Mouse (Mus musculus) erythroid progenitor cell, adult 5-6 weeks (primary cell): Measurements from ENCODE around the gene Nrgn. TPM values are rescaled to one million over a fixed set of nuclear protein-coding genes. Genes with fewer than 3 reads are reported as not detected.

ENCODE experiments used
- ATAC-seq: replicated peaks from 2 replicates; pipeline ENCODE4 v1.8.0; 2016; ENCODE audit warnings: moderate number of reproducible peaks, mild to moderate bottlenecking, moderate TSS enrichment, inconsistent platforms; ENCODE audit not compliant: poor library complexity, low FRiP score, severe bottlenecking
- total RNA-seq, 2 experiments: library from RNA; stranded (forward) in 1 of 2; stranded (reverse) in 1 of 2; fragments of 150-400 nt in 1 of 2; fragments of 186-747, 209-891 nt in 1 of 2; gene quantifications; 2 replicates each; pipeline versions ENCODE4 v1.2.3 to v1.2.4; 2015 to 2017; ENCODE audit warnings: low replicate concordance in 2 of 2

The Nrgn gene
- total RNA-seq (2015; ENCODE audit: low replicate concordance) (1.1 and 3.8 TPM in 2 replicates), total RNA-seq (2017; ENCODE audit: low replicate concordance) (2.3 TPM in 1 of 2 replicates, not detected in the other)

DNA sequence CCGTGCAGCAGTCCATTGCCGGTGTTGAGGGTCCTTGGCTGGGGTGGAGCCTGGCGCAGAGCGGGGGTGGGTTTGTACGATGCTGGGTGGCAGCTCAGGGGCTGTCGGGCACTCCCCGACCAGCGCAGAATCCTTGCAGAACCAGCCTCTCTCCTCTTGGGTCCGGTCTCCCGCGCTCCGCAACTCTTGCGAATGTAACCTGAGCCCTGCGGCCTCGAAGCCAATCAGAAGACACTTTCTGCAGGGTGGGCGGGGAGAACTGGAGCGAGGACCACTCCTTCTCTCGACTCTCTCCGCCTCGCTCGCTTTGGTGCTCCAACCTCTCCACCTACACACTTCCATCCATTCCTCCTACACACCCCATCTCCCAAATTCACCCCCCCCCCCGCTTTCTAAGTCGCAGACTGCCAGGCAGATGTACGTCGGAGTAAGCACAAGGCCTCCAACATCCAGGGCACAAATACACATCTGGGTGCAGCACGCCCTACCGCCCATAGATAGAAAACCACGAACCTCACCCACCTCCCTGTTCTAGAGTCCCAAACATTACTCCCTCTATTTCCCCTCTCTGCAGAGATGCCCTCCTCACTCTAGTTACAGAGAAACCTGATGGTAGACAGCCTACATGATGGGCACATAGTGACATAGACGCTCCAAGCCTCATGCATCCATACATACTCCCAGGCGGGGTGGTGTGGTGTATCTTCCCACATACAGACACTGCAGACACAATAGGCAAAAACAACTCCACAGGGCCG, at the start of gene Nrgn:
Nrgn (minus strand) TSS at position 369 of the 758 bp plus-strand sequence.
- peak; percentile 88 for ATAC-seq

DNA sequence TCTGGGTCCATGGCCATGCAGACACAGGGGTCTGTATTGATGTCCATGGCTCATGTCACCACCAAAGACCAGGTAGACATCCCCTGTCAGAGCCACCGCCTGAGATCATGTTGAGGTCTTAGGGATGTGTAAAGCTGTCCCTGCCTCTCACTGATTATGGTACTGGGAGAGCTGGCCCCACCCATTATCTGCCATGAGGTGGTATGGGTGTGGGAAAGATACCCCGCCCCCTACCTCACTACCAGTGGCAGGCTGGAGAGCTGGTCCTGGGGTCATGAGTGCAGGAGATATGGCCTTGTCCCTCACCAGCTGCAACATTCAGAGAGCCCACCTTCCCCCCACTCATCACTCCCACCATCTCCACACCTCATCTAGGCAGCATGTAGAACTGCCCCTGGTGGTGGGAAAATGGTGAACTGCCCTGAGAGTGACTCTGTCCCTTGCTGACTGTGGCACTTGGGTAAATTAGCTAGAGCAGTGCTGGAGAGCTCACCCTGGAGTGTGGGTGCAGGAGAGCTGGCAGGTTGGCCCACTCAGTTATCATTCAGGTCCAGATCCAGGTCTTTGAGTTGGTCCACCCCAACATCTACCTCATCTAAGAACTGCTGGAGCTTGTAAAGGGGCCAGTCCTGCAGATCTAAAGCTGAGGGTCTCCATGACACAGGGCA, 48.0 kb upstream of the Nrgn start:
- ATAC-seq: peak; percentile 71

DNA sequence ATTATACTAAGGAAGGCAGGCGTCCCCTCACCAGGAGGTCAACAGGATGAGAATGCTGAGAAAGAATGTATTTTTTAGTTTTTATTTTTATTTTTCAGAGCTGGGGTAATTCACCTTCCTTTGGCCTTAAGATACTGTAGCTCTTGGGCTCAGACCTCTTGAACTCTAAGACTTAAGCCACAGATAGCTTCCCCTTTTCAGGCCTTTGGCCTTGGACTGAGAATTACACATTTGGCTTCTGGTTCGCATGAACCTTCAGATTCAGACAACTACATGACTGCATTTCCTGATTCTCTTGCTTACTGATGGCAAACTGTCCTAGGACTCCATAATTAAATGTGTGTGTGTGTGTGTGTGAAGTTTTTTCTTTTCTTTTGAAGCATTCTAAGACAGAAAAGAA, 45.9 kb upstream of the Nrgn start:
- no peak for ATAC-seq

DNA sequence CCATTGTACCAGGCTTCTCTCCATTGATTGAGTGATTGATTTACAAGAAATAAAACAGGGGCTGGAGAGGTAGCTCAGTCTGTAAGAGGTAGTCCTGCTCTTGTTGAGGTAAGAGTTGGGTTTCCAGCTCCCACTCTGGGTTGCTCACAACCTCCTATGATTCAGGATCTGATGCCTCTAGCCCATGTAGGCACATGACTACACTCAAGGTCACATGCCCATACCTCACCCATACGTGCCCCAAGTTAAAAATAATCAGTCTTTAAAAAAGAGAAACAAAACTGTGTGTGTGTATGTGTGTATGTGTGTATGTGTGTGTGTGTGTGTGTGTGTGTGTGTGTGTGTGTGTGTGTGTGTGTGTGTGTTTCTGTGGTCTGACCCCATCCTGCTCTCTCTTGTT, 42.9 kb upstream of the Nrgn start:
- no peak for ATAC-seq

DNA sequence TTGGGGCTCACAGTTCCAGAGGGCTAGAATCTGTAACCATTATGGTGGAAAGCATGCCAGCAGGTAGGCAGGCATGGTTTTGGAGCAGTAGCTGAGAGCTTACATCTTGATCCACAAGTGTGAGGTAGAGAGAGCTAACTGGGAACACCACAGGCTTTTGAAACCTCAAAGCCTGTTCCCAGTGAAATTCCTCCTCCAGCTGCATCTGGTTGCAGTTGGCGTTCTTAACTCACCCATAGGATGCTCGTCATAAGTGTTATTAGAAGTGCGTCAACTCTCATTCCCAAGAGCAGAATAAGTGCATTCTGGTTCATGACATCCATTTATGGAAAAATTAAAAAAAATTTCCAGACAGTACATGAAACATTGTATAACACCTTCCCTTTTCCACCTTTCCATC, 41.0 kb upstream of the Nrgn start:
- no peak for ATAC-seq

DNA sequence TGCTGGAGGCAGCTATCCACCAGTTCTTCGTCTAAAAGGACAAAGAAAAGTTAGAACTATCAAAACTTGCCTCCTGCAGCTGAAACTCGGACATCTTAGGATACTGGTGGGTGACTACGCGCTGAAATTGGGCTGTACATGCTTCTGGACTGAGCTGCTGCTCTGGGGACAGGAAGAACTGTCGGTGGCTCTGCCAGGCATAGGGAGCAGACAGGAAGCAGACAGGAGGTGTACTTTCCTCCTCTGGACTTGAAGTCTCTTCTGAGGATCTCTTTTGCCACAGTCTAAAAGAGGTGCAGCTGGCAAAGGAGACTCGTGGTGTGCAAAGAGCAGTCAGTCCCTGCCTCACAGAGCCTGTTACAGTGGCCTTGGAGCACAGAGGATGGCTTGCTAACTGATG, 39.9 kb upstream of the Nrgn start:
- no peak for ATAC-seq

DNA sequence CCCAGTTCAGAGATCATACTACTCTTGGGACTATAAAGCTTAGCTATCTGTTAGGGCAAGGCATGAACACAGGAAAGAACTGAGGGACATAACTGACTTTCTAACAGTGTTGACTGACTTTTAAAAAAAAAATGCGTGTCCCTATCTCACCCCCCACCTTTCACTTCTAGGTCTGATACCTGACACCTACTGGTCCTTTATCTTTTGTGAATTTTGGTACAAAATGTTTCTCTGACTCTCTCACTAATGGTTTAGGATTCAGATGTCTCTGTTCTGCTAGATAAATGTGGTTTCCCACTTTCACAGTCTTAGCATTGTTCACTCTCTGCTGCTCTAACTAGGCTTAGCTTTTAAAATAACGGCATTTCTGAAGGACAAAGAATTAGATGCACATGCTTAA, 39.3 kb upstream of the Nrgn start:
- ATAC-seq: no peak

DNA sequence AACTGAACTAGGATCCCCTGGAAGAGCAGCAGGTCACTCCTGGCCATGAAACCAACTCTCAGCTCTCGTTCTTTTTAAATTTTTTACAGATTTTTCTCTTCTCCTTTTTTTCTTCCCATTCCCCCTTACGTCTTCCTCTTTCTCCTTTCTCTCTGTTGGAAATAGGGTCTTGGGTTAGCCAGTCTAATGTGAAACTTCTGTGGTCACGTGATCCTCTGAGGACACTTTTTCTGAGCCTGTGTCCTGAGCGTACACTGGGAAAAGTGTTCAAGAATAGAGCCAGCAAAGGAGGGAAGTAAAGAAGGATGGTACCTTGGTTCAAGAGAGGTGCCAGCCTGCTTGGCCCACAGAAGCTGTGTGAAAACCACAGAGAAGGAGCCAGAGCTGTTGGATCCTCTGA, 37.7 kb upstream of the Nrgn start:
- no peak for ATAC-seq

DNA sequence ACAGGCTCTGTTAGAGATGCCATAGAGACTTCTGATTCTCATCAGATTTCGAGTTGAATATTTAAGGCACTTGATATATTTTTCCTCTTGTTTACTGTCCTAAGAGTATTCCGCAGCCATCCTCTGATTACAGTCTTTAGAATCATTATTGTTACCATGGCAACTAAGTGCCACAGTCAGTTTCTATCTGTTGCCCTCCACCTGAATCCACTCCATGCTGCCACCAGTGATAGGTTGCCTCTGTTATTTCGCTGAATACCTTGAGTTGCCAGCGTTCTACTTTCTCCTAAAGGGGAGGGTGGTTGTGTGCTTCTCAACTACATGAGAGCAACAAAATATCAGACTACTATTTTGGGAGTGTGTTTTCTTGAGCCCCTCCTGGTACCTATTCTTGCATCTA, 34.0 kb upstream of the Nrgn start:
- ATAC-seq: no peak

DNA sequence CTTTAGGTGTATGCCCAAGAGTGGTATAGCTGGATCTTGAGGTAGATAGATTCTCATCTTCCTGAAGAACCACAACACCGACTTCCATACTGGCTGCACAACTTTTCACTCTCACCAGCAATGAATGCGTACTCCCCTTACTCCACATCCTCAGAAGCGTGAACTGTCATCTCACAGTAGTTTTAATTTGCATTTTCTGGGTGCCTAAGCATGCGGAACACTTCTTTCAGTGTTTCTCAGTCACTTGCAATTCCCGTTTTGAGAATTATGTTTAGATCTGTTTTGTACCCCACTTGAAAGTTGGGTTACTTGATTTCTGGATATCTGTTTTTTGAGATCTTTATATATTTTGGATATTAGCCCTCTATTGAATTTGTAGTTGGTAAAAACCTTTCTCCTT, 30.9 kb upstream of the Nrgn start:
- no peak for ATAC-seq

DNA sequence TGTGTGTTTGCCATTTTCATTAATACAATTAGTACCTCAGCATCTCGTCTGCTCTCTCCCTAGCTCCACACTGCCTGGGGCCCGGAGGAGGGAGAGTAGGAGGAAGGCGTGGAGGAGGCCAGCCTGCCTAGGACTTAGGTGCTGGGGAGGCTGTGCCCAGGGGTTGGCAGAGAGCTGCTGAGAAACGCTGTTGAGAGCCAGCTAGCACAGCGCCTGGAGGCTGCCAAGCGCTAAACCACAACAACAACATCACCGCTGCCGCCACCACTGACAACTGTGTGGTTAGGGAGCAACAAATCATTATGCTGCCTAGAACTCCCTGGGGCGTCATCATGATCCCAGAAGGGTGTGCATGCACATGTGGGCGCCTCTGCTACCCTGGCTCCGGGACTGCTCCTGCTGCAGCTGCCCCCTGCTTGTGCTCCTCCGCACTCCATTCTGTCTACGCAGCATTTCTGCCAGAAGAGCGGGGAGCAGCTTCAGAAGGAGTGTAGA, 23.8 kb upstream of the Nrgn start:
- 0 out of 2 replicates have a peak, but pooled peaks have one; percentile 45 for ATAC-seq

DNA sequence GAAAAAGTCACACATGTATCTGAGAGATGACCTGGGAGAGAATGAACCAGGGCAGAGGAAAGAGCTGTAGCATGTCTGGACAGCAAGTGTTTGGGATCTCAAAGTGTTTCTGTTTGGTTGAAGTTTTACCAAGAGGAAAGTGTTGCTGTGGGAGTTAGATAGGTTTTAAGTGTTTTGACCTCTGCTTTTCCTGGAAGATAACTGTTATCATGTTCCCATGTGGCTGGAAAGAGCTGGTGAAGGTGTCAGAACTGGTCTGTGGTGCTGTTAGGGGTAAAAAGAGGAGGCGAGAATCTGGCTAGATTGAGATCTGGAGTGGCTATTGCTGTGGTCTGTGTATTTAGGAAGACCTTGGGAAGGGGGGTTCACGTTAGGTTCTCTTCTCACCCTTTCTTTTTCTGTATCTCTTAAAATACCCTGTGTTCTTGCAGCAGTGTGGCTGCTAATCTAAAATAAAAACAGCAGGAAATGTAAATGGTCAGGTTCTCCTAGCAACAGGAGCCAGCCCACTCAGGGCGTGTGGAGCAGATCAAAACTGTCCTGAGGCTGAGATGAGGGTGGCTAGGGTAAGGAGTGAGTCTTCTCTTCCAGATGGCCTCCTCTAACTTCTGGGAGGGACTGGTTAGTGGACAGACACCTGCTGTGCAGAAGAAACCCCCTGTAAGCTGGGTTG, 19.6 kb upstream of the Nrgn start:
- ATAC-seq: no peak

DNA sequence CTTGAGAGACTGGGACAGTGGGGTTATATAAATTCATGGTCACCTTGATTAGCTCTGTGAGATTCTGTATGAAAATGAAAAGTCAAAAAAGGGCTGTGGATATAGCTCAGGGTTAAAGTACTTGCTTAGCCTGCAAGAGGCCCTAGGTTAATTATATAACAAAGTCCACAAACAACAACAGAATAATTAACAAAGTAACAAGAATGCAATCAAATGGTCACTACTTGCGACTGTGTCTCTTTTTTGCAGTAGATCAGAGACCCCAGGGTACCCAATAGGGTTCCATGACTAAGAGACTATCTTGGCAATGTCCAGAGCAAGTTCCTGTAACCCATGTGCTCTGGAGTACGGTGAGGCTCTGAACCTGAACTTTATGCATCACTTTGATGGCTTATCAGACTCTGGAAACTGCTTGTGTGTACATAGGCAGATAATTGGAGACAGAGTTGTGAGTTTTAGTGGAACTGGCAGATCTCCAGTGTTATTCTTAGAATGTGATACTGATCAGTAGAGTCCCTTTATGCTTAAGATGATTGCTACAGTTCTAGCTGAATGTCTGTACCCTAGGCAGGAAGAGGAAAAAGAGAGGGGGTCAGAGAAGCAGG, 16.6 kb upstream of the Nrgn start:
- ATAC-seq: no peak

DNA sequence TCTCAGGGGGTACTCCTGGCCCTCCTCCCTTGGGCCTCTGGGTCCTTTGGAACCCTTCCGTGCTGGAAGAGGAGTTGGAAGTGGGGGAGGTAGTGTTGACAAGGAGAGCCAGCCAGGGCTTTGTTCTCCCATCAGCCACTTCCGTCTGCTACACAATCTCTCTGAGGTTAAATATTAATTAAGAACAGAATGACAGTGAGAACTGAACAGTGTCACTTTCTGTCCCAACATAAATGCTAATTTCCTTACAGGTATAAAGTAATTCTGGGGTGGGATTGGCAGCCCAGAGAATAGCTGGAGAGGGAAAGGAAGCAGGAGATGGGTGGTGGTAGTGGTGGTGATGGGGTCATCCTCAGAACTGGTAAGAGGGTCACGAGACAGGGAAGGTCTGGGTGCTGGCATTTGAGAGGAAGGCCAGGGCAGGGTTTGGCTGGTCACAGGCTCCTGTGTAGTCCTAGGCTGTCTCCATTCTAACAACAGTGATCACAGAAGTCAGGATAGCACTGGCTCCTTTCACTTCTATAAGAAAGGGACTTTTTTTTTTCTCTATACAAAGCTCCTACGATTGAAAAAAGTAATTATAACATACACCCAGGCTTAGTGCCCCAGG, 16.0 kb upstream of the Nrgn start:
- ATAC-seq: no peak

DNA sequence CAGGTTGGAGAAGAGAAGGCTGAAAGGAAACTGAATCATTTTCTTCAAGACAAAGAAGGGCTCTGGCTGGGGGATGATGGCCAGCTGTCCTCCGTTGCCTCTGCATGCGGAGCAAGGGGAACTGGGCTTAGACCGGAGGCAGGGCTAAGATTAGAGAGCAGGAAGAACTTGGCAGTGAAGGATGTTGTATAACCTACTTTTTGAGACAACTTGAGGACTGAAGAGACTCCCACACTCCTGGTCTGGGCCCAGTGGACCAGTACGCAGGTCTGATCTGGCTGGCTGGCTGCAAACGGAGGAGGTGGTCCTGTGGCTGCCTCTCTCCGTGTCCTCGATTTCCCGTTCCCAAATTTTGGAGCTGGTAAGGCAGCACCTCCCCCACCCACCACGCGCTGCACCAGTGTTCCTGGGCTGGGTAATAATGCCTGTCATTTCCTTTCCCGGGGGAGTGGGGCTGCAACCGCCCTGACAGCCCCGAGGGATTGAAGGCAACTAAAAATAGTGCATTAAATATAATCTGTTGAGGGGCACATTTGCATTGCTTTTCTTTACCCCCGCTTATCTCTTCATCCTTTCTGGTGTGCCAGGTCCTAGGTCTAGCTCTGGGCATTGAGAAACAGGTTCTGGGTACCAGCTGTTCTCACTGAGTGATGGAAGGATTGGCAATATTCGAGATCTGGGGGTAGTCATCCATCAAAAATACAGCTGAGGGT, 15.3 kb upstream of the Nrgn start:
- no peak; the same call in 1 of the 2 replicates for ATAC-seq

DNA sequence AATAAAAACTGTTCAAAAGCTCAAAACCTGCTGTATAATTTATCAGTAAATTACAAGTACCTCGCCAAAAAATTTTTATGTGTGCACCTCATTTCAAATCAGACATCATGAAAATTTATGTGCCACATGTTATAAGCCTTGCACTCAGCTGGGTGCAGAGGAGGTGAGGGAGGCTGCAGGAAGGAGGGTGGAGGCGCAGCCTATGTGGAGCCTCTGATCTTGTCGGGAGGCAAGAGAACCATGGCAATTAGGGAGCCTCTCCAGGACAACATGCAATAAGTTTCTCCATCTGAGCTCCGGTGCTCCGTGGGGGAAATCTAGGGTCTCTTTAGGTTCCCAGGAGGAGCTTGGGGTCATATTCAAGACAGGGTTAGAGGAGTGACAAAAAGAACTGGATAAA, 14.8 kb upstream of the Nrgn start:
- no peak for ATAC-seq

DNA sequence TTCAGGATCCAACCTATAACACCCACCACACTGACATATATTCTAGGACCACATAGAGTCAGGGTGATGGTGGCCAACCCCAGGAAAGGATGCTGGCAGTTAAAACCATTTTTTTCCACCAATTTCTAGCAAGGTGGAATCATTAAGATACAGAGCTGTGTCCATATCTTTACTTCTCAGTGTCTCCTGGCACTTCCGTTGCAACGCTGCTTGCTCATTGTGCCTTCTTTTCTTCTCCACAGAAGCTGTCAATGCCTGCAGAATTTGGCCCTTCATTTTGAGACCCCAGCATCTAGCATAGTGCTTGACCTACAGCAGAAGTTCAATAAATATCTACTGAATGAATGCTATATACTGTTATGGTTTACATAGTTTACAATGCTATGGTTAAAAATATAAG, 14.3 kb upstream of the Nrgn start:
- ATAC-seq: no peak

DNA sequence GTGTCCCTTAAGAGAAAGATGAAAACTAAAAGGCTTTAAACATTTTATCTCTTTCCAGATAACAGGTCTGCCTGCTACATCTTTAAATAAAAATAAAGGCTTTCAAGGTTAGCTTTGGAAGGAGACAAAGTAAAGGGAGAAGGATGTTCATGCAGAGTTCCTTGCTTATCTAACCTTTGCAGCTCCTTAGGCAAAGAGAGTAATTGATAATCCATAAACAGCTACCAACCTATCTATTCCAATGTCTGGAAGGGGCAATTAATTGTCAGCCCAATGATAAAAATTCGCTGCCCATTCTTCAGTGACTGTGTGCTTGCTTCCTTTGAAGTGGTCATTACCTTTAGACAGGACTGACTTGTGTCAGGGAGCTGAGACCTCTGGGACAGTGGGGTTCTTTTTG, 11.1 kb upstream of the Nrgn start:
- ATAC-seq: no peak

DNA sequence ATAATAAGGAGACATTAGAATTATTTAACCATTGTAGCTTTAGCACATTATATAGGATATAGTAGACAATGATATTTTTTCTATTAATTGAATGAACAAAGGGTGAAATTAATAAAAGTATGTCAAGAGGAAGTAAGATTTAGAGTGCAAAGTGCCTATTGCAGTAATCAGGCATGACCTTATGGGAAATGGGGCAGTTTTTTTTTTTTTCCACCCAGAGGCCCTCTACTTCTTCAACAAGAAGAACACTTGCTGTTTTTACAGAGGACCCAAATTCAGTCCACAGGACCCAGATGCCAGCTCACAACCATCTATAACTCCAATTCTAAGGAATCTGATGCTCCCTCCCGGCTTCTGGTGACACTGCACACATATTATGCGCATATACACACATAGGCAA, 7.9 kb upstream of the Nrgn start:
- ATAC-seq: no peak
